Mouse (Mus musculus) kidney, postnatal 0 days (tissue): ENCODE measurements around the gene Dgki. TPM values are rescaled to one million over a fixed set of nuclear protein-coding genes. Genes with fewer than 3 reads are reported as not detected.
A peak's percentile ranks its signal among the peaks of the same experiment; 100 is the strongest.

ENCODE experiments used
- ATAC-seq: fragments of 200-750 bp; cut with Nextera tagmentation; replicated peaks from 2 replicates; pipeline ENCODE4 v1.8.0; 2017; ENCODE audit warnings: low read depth, moderate number of reproducible peaks, moderate TSS enrichment, moderate library complexity; ENCODE audit not compliant: low FRiP score
- DNase-seq: peaks from one replicate; pipeline ENCODE4 v3.0.0-alpha.2; 2016; ENCODE audit warnings: low spot score
- H3K27ac ChIP-seq: fragments of 300-500 bp; sonication (generic); 2 replicates; pipeline ENCODE4 v1.5.1; 2014; ENCODE audit warnings: mild to moderate bottlenecking
- H3K27me3 ChIP-seq: fragments of 300-500 bp; sonication (generic); 2 replicates; pipeline ENCODE4 v1.6.1; 2014; ENCODE audit warnings: low read length, mixed read lengths; ENCODE audit not compliant: insufficient read depth
- H3K36me3 ChIP-seq: fragments of 300-500 bp; sonication (generic); 2 replicates; pipeline ENCODE4 v1.6.1; 2014; ENCODE audit warnings: low read length, mixed read lengths; ENCODE audit not compliant: insufficient read depth
- H3K4me1 ChIP-seq: fragments of 300-500 bp; sonication (generic); replicated peaks from 2 replicates; pipeline ENCODE4 v1.6.1; 2014; ENCODE audit warnings: antibody characterized with exemption, low read length, mixed read lengths; ENCODE audit not compliant: insufficient read depth
- H3K4me2 ChIP-seq: fragments of 300-500 bp; sonication (generic); 2 replicates; pipeline ENCODE4 v1.6.1; 2014; ENCODE audit warnings: mild to moderate bottlenecking, low read length, moderate library complexity, mixed read lengths
- H3K4me3 ChIP-seq: fragments of 300-500 bp; sonication (generic); replicated peaks from 2 replicates; pipeline ENCODE4 v1.5.1; 2014; ENCODE audit warnings: low read depth, low read length
- H3K9ac ChIP-seq: fragments of 300-500 bp; sonication (generic); 2 replicates; pipeline ENCODE4 v1.6.1; 2014; ENCODE audit warnings: low read depth, low read length
- H3K9me3 ChIP-seq: fragments of 300-500 bp; sonication (generic); replicated peaks from 2 replicates; pipeline ENCODE4 v1.6.1; 2016; ENCODE audit warnings: low read length, inconsistent platforms, mixed read lengths
- CTCF ChIP-seq: IDR thresholded peaks from 2 replicates; pipeline ENCODE4 v1.5.1; 2016; ENCODE audit warnings: antibody characterized with exemption, low read depth, mild to moderate bottlenecking, moderate library complexity
- WGBS: fragments of 180-500 bp; shearing (Covaris S2); extraction: QIAGEN DNeasy Blood & Tissue Kit; methylation state at CpG from one replicate; pipeline ENCODE4 v1.1.7; 2014; 5-methylcytosine and 5-hydroxymethylcytosine counted together
- polyA plus RNA-seq: library from polyadenylated mRNA; unstranded; fragments of >200 nt; fragmentation: Nextera tagmentation; extraction: Ambion mirVana; gene quantifications from 2 replicates; pipeline ENCODE4 v1.2.1, GENCODE M21; 2015

Dgki gene
- polyA plus RNA-seq = 0.76 and 0.85 TPM in 2 replicates

- peaks cover 9% of the 10 kb centered on the region for H3K4me1 ChIP-seq
- peak within 1 kb of the TSS; percentile 95 for H3K4me2 ChIP-seq
- no peaks in the 10 kb centered on the region for H3K9me3 ChIP-seq
- H3K27me3 ChIP-seq = peaks cover 19% of the 10 kb centered on the region
- H3K4me3 ChIP-seq = peak within 1 kb of the TSS; percentile 51
- under 1% methylated on average over 58 of the region's 65 CpGs for WGBS
- peak; percentile 31 for DNase-seq
- no peak for TF ChIP-seq CTCF
- no peaks in the 10 kb centered on the region for H3K36me3 ChIP-seq
- H3K9ac ChIP-seq = peak within 1 kb of the TSS; percentile 28; the same call in 1 of the 2 replicates
- peak; percentile 71 for ATAC-seq
- no peak within 1 kb of the TSS for H3K27ac ChIP-seq
These were observed at the start of gene Dgki for GRCm38 (mm10) chr6:37299562-37300390. Gene Dgki (minus strand): TSS chr6:37300184.

- DNase-seq = no peak
- H3K4me1 ChIP-seq = no peaks in the 10 kb centered on the region
- ATAC-seq = no peak
- no peaks in the 10 kb centered on the region for H3K9me3 ChIP-seq
- H3K4me2 ChIP-seq = no peak overlapping the region
- no peak overlapping the region for H3K27ac ChIP-seq
- H3K27me3 ChIP-seq = no peaks in the 10 kb centered on the region
- 89% methylated on average over 5 of the region's 5 CpGs for WGBS
- H3K4me3 ChIP-seq = no peak overlapping the region
- peaks cover 14% of the 10 kb centered on the region; the same call in 1 of the 2 replicates for H3K36me3 ChIP-seq
- no peak for TF ChIP-seq CTCF
- H3K9ac ChIP-seq = no peak overlapping the region
These were observed 47.6 kb upstream of the Dgki start for GRCm38 (mm10) chr6:37347606-37348005.

- H3K4me1 ChIP-seq = no peaks in the 10 kb centered on the region
- ATAC-seq (no peak), DNase-seq (no peak)
- H3K36me3 ChIP-seq = peaks cover 38% of the 10 kb centered on the region
- 85% methylated on average over 5 of the region's 5 CpGs for WGBS
- no peak overlapping the region for H3K9ac ChIP-seq
- H3K27ac ChIP-seq = no peak overlapping the region
- no peak overlapping the region for H3K4me3 ChIP-seq
- no peak overlapping the region for H3K4me2 ChIP-seq
- TF ChIP-seq CTCF = no peak
- H3K27me3 ChIP-seq = no peaks in the 10 kb centered on the region
- H3K9me3 ChIP-seq = no peaks in the 10 kb centered on the region
These were observed 38.1 kb upstream of the Dgki start for GRCm38 (mm10) chr6:37338055-37338454.

GRCm38 (mm10) chr6:37336831-37337260 is 36.9 kb upstream of the Dgki start:
- H3K36me3 ChIP-seq = peaks cover 45% of the 10 kb centered on the region
- no peak overlapping the region for H3K9ac ChIP-seq
- H3K27ac ChIP-seq = peak overlapping the region; percentile 42; the same call in 1 of the 2 replicates
- no peak overlapping the region for H3K4me2 ChIP-seq
- ATAC-seq (no peak), DNase-seq (no peak)
- no peaks in the 10 kb centered on the region for H3K4me1 ChIP-seq
- WGBS = 12% methylated on average over 5 of the region's 5 CpGs
- no peaks in the 10 kb centered on the region for H3K9me3 ChIP-seq
- no peaks in the 10 kb centered on the region for H3K27me3 ChIP-seq
- no peak for TF ChIP-seq CTCF
- H3K4me3 ChIP-seq = no peak overlapping the region

- Histone ChIP-seq H3K27me3 (no peaks in the 10 kb centered on the region), H3K4me2 (no peak overlapping the region), H3K27ac (peak overlapping the region; percentile 16; the same call in 1 of the 2 replicates), H3K36me3 (peaks cover 49% of the 10 kb centered on the region), H3K9ac (no peak overlapping the region), H3K4me3 (no peak overlapping the region), H3K9me3 (no peaks in the 10 kb centered on the region), H3K4me1 (no peaks in the 10 kb centered on the region)
- no peak for TF ChIP-seq CTCF
- DNase-seq = no peak
- 72% methylated on average over 7 of the region's 7 CpGs for WGBS
- no peak for ATAC-seq
These were observed 36.4 kb upstream of the Dgki start for GRCm38 (mm10) chr6:37336381-37336780.

GRCm38 (mm10) chr6:37332846-37333245 is 32.9 kb upstream of the Dgki start:
- TF ChIP-seq CTCF = no peak
- peak; percentile 87 for DNase-seq
- Histone ChIP-seq H3K27ac (peak overlapping the region; percentile 51), H3K36me3 (peaks cover 62% of the 10 kb centered on the region), H3K4me1 (no peaks in the 10 kb centered on the region), H3K27me3 (no peaks in the 10 kb centered on the region), H3K4me3 (no peak overlapping the region), H3K9ac (no peak overlapping the region), H3K4me2 (no peak overlapping the region), H3K9me3 (no peaks in the 10 kb centered on the region)
- no peak; the same call in 1 of the 2 replicates for ATAC-seq
- WGBS = 34% methylated on average over 10 of the region's 10 CpGs
